Mouse (Mus musculus): ENCODE results near the gene Rac1. TPM values are rescaled to one million over a fixed set of nuclear protein-coding genes. Genes with fewer than 3 reads are reported as not detected.
A peak's percentile ranks its signal among the peaks of the same experiment; 100 is the strongest.

The Rac1 gene
- polyA plus RNA-seq, 1 experiment from 2014 or later: 506 TPM

- ATAC-seq (ENCODE audit: insufficient number of reproducible peaks, low FRiP score, low TSS enrichment, low read depth): no peak
- H3K27ac ChIP-seq: no peak overlapping the region
- H3K27me3 ChIP-seq: no peaks in the 10 kb centered on the region
- WGBS: 89% methylated on average over 3 of the region's 3 CpGs
- H3K4me3 ChIP-seq: no peak overlapping the region
- peaks cover 5% of the 10 kb centered on the region; the same call in 1 of the 2 replicates for H3K36me3 ChIP-seq
- no peak overlapping the region for H3K4me2 ChIP-seq
- H3K9ac ChIP-seq: no peak overlapping the region
- peaks cover 57% of the 10 kb centered on the region for H3K4me1 ChIP-seq
- no peaks in the 10 kb centered on the region for H3K9me3 ChIP-seq
Observed at GRCm38 (mm10) chr5:143522882-143523281, 5.0 kb downstream of the Rac1 start.

- Histone ChIP-seq H3K4me3 (no peak overlapping the region), H3K4me2 (no peak overlapping the region), H3K27me3 (no peaks in the 10 kb centered on the region), H3K9me3 (no peaks in the 10 kb centered on the region), H3K9ac (no peak overlapping the region), H3K4me1 (peaks cover 60% of the 10 kb centered on the region), H3K27ac (no peak overlapping the region), H3K36me3 (peaks cover 20% of the 10 kb centered on the region)
- no peak for ATAC-seq (ENCODE audit: insufficient number of reproducible peaks, low FRiP score, low TSS enrichment, low read depth)
- WGBS: 65% methylated on average over 2 of the region's 2 CpGs
Observed at GRCm38 (mm10) chr5:143520415-143520814, 7.4 kb downstream of the Rac1 start.

- Histone ChIP-seq H3K9me3 (no peaks in the 10 kb centered on the region), H3K9ac (no peak overlapping the region), H3K27me3 (no peaks in the 10 kb centered on the region), H3K36me3 (peaks cover 38% of the 10 kb centered on the region), H3K4me3 (no peak overlapping the region), H3K4me2 (no peak overlapping the region), H3K4me1 (peaks cover 47% of the 10 kb centered on the region), H3K27ac (peak overlapping the region; percentile 71)
- 63% methylated on average over 6 of the region's 6 CpGs for WGBS
- peak; percentile 50; the same call in 1 of the 2 replicates for ATAC-seq (ENCODE audit: insufficient number of reproducible peaks, low FRiP score, low TSS enrichment, low read depth)
Observed at GRCm38 (mm10) chr5:143518045-143518591, 9.7 kb downstream of the Rac1 start.

- Histone ChIP-seq H3K36me3 (peaks cover 42% of the 10 kb centered on the region), H3K4me2 (no peak overlapping the region), H3K4me3 (no peak overlapping the region), H3K4me1 (peaks cover 44% of the 10 kb centered on the region), H3K9me3 (no peaks in the 10 kb centered on the region), H3K27me3 (no peaks in the 10 kb centered on the region), H3K27ac (peak overlapping the region; percentile 5; the same call in 1 of the 2 replicates), H3K9ac (no peak overlapping the region)
- 0 out of 2 replicates have a peak, but pooled peaks have one; percentile 45 for ATAC-seq (ENCODE audit: insufficient number of reproducible peaks, low FRiP score, low TSS enrichment, low read depth)
- WGBS: 55% methylated on average over 6 of the region's 6 CpGs
Observed at GRCm38 (mm10) chr5:143517436-143517835, 10.4 kb downstream of the Rac1 start.

- Histone ChIP-seq H3K4me3 (no peak overlapping the region), H3K9me3 (no peaks in the 10 kb centered on the region), H3K4me2 (no peak overlapping the region), H3K9ac (no peak overlapping the region), H3K4me1 (peaks cover 46% of the 10 kb centered on the region), H3K27me3 (no peaks in the 10 kb centered on the region), H3K27ac (peak overlapping the region; percentile 5; the same call in 1 of the 2 replicates), H3K36me3 (peaks cover 46% of the 10 kb centered on the region)
- 85% methylated on average over 11 of the region's 11 CpGs for WGBS
- no peak for ATAC-seq (ENCODE audit: insufficient number of reproducible peaks, low FRiP score, low TSS enrichment, low read depth)
Observed at GRCm38 (mm10) chr5:143517005-143517404, 10.8 kb downstream of the Rac1 start.

- no peak for ATAC-seq (ENCODE audit: insufficient number of reproducible peaks, low FRiP score, low TSS enrichment, low read depth)
- H3K9me3 ChIP-seq: no peaks in the 10 kb centered on the region
- peaks cover 44% of the 10 kb centered on the region for H3K4me1 ChIP-seq
- H3K4me3 ChIP-seq: no peak overlapping the region
- no peak overlapping the region for H3K27ac ChIP-seq
- H3K36me3 ChIP-seq: peaks cover 63% of the 10 kb centered on the region
- no peak overlapping the region for H3K9ac ChIP-seq
- H3K4me2 ChIP-seq: no peak overlapping the region
- 89% methylated on average over 5 of the region's 5 CpGs for WGBS
- no peaks in the 10 kb centered on the region for H3K27me3 ChIP-seq
Observed at GRCm38 (mm10) chr5:143514878-143515277, 13.0 kb downstream of the Rac1 start.

- Histone ChIP-seq H3K27ac (0 out of 2 replicates have a peak overlapping the region, but pooled peaks have one; percentile 8), H3K4me3 (no peak overlapping the region), H3K4me2 (no peak overlapping the region), H3K9ac (no peak overlapping the region), H3K4me1 (peaks cover 34% of the 10 kb centered on the region), H3K9me3 (no peaks in the 10 kb centered on the region), H3K36me3 (peaks cover 81% of the 10 kb centered on the region), H3K27me3 (no peaks in the 10 kb centered on the region)
- ATAC-seq (ENCODE audit: insufficient number of reproducible peaks, low FRiP score, low TSS enrichment, low read depth): no peak
- WGBS: 81% methylated on average over 4 of the region's 4 CpGs
Observed at GRCm38 (mm10) chr5:143512305-143512704, 15.5 kb downstream of the Rac1 start.

GRCm38 (mm10) chr5:143511577-143511976, 16.3 kb downstream of the Rac1 start:
- Histone ChIP-seq H3K4me3 (no peak overlapping the region), H3K36me3 (peaks cover 82% of the 10 kb centered on the region), H3K9me3 (no peaks in the 10 kb centered on the region), H3K27ac (peak overlapping the region; percentile 8; the same call in 1 of the 2 replicates), H3K27me3 (no peaks in the 10 kb centered on the region), H3K9ac (no peak overlapping the region), H3K4me2 (no peak overlapping the region), H3K4me1 (peaks cover 28% of the 10 kb centered on the region)
- no peak for ATAC-seq (ENCODE audit: insufficient number of reproducible peaks, low FRiP score, low TSS enrichment, low read depth)
- WGBS: 71% methylated on average over 4 of the region's 4 CpGs

GRCm38 (mm10) chr5:143509737-143510136, 18.1 kb downstream of the Rac1 start:
- Histone ChIP-seq H3K4me3 (no peak overlapping the region), H3K4me2 (no peak overlapping the region), H3K9me3 (no peaks in the 10 kb centered on the region), H3K27me3 (no peaks in the 10 kb centered on the region), H3K36me3 (peaks cover 78% of the 10 kb centered on the region), H3K9ac (no peak overlapping the region), H3K27ac (no peak overlapping the region), H3K4me1 (peaks cover 26% of the 10 kb centered on the region)
- no peak for ATAC-seq (ENCODE audit: insufficient number of reproducible peaks, low FRiP score, low TSS enrichment, low read depth)
- 71% methylated on average over 11 of the region's 11 CpGs for WGBS

- Histone ChIP-seq H3K4me1 (peaks cover 26% of the 10 kb centered on the region), H3K9me3 (no peaks in the 10 kb centered on the region), H3K27me3 (no peaks in the 10 kb centered on the region), H3K4me3 (no peak overlapping the region), H3K27ac (no peak overlapping the region), H3K4me2 (no peak overlapping the region), H3K36me3 (peaks cover 77% of the 10 kb centered on the region), H3K9ac (no peak overlapping the region)
- WGBS: 79% methylated on average over 9 of the region's 9 CpGs
- ATAC-seq (ENCODE audit: insufficient number of reproducible peaks, low FRiP score, low TSS enrichment, low read depth): no peak
Observed at GRCm38 (mm10) chr5:143509294-143509693, 18.5 kb downstream of the Rac1 start.

- Histone ChIP-seq H3K27ac (no peak overlapping the region), H3K4me2 (no peak overlapping the region), H3K4me1 (peaks cover 14% of the 10 kb centered on the region), H3K9me3 (no peaks in the 10 kb centered on the region), H3K36me3 (peaks cover 66% of the 10 kb centered on the region), H3K27me3 (no peaks in the 10 kb centered on the region), H3K4me3 (no peak overlapping the region), H3K9ac (no peak overlapping the region)
- no peak for ATAC-seq (ENCODE audit: insufficient number of reproducible peaks, low FRiP score, low TSS enrichment, low read depth)
- WGBS: 83% methylated on average over 7 of the region's 7 CpGs
Observed at GRCm38 (mm10) chr5:143505545-143505944, 22.3 kb downstream of the Rac1 start.

GRCm38 (mm10) chr5:143505056-143505455, 22.8 kb downstream of the Rac1 start:
- H3K36me3 ChIP-seq: peaks cover 62% of the 10 kb centered on the region
- H3K4me3 ChIP-seq: no peak overlapping the region
- no peak overlapping the region for H3K9ac ChIP-seq
- H3K4me1 ChIP-seq: peaks cover 12% of the 10 kb centered on the region
- no peaks in the 10 kb centered on the region for H3K27me3 ChIP-seq
- no peak overlapping the region for H3K27ac ChIP-seq
- WGBS: 82% methylated on average over 8 of the region's 8 CpGs
- H3K9me3 ChIP-seq: no peaks in the 10 kb centered on the region
- no peak for ATAC-seq (ENCODE audit: insufficient number of reproducible peaks, low FRiP score, low TSS enrichment, low read depth)
- no peak overlapping the region for H3K4me2 ChIP-seq

- Histone ChIP-seq H3K36me3 (peaks cover 58% of the 10 kb centered on the region), H3K27me3 (no peaks in the 10 kb centered on the region), H3K9me3 (no peaks in the 10 kb centered on the region), H3K9ac (no peak overlapping the region), H3K4me2 (no peak overlapping the region), H3K4me3 (no peak overlapping the region), H3K27ac (no peak overlapping the region), H3K4me1 (peaks cover 8% of the 10 kb centered on the region)
- ATAC-seq (ENCODE audit: insufficient number of reproducible peaks, low FRiP score, low TSS enrichment, low read depth): no peak
- 65% methylated on average over 3 of the region's 3 CpGs for WGBS
Observed at GRCm38 (mm10) chr5:143504453-143504852, 23.4 kb downstream of the Rac1 start.
